Mouse (Mus musculus): ENCODE data around the gene Mrgbp. TPM values are rescaled to one million over a fixed set of nuclear protein-coding genes. Genes with fewer than 3 reads are reported as not detected.

Gene Mrgbp
- total RNA-seq (2021) = 10 to 100 TPM; 15.9 to 20.9 TPM
- long read RNA-seq, experiment 1, partial matches to known transcripts = 0 of 9 reads
- long read RNA-seq, experiment 1, other reads (novel, unspliced or antisense) = 6 of 9 reads
- long read RNA-seq, experiment 2, transcript Mrgbp-205 (4 exons, 1,825 nt) = major isoform, 5 of 20 reads
- long read RNA-seq, experiment 2, partial matches to known transcripts = 0 of 20 reads
- long read RNA-seq, experiment 2, other reads (novel, unspliced or antisense) = 8 of 20 reads

- intact Hi-C loops (cut with DNase I) = loop anchor here (2.0 to 5.0 kb wide), 3 partner anchors 76 to 306 kb away; no protein-coding TSS in a partner anchor
- no peak for DNase-seq (ENCODE audit: low spot score in 2 of 2)
Measured at GRCm38 (mm10) chr2:180581002-180581401, at the start of gene Mrgbp. Gene Mrgbp (plus strand): TSS chr2:180581304.

DNA sequence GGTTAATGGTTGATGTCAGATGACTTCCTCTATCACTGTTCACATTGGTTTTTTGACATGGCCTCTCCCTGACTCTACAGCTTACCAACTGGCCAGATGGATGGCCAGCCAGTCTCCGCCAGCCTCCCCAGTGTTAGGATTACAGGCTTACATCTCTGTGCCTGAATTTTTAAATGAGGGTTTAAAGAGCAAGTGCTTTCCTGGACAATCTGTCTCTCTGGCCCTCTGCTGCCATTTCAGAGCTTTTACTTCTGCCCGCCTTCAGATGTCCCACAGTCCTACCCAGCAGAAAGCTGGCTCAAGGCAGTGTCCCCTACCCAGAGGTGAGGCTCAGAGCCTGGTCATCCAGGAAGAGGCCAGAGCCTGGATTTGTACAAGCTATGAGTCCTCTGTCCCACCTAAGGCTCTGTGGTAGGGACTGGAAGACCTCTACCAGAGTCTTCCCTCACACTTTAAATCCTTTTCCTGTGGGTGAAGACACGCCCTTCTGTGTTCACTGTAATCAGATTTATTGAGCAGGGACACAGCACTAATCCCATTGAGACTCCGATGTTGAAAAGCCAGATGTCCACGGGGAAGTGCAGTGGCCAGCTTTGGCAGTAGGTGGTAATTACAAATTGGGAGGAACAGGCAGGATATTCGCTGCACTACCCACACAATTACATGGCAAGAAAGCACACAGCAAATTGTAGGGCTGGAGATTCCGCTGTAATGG, 49.3 kb upstream of the Mrgbp start:
- no peak for DNase-seq (ENCODE audit: low spot score in 2 of 2)
- intact Hi-C loops (cut with DNase I) = no loop called here

DNA sequence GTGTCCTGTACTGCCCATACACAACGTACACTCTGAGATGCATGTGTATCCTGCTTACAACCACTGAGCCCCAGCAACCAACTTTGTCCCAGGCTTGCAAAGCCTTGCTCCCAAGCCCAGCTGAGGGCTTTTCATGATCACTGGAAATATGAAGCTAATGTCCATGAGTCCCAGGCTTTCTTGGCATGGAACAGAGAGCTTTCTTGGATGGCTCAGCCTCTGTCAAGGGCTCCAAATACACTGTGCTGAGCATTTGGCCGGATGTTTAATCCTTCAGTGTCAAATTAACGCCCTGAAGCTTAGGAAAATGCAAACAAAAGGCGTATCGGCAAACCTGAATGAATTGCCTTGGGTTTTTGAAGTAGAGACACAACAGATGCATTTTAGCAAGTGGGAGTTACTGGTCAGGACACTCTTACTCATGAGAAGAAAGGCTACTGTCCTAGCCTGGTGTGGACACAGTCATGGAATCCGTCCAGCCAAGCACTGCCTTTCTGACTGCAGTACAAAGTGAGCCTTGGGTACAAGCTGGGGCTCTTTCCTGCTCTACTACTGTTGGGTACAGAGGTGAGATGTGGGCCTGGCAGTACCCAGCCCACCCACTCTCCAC, 48.6 kb upstream of the Mrgbp start:
- DNase-seq (ENCODE audit: low spot score in 2 of 2) = no peak
- intact Hi-C loops (cut with DNase I) = no loop called here

DNA sequence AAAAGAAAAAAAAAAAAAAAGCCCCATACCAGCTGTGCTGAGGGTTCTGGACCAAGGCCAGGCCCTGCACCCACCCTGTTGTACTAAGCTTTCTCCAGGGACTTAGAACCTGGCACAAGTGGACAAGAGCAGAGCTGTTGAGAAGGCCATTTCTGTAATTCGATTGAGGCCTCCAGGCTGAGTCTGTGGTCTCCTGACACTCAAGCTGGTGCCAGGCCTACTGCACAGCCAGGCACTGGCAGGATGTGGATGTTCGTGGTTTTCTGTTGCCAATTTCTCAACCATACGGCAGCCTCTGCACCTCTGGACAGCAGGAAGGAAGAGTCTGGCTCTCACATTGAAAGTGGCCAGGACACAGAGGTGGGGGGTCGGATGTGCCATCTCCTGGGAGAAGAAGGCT, 47.9 kb upstream of the Mrgbp start:
- DNase-seq (ENCODE audit: low spot score in 2 of 2) = no peak
- intact Hi-C loops (cut with DNase I) = no loop called here

DNA sequence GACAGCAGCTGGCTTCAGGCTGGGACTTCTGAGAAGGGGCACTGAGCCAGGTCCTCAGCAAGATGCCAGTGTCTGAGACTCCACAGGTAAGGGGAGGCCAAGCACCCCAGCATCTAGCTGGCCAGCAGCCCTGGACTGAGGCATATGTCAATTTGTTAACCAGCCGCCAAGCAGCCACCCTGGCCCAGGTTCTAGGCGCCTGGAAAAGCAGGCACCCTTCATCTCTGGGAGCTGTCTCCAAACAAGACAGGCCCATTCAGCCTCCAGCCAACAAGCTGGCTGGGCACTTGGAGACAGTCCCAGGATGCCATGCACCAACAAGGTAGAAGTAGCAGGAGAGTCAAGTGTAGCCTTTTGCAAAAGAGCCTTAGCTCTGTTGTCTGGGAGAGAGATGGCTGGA, 37.4 kb upstream of the Mrgbp start:
- intact Hi-C loops (cut with DNase I) = no loop called here
- no peak for DNase-seq (ENCODE audit: low spot score in 2 of 2)

- intact Hi-C loops (cut with DNase I) = no loop called here
Measured at GRCm38 (mm10) chr2:180545046-180545445, 36.1 kb upstream of the Mrgbp start.

DNA sequence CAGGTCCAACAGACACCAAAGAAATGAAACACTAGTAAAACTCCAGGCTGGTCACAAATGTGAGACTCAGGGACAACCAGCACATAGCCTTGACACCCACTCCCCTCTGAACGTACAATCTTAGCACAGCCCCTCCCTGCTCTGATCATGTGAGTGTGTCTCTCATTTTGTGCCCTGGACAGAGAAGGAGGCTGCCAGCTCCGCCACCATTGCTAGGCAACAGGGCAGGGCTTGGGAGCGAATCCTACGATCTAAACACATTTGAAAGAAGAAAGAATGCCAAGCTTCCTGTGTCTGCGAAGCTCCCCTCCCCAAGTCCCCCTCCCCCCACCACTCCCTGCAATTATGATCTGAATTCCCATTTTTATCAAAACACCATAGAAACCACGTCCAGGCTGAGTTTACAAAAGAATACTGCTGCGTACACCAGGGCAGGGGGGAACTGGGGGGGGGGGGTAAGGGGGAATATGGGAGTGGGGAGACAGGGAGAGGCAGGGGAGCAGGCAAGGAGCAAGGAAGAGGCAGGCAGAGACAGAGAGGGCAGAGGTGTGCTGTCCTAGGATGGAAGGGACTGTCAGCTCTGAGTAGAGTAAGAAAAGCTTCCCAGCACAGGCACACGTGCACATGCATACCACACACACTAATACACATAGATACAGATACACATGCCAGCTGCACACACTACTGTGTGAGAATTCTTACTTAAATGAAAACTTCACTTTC, 33.6 kb upstream of the Mrgbp start:
- peak in 1 of 2 experiments; percentile 52 for DNase-seq (ENCODE audit: low spot score in 2 of 2)
- intact Hi-C loops (cut with DNase I) = no loop called here

More at GRCm38 (mm10) chr2:180545046-180545445, 36.1 kb upstream of the Mrgbp start:
- no peak for DNase-seq (ENCODE audit: low spot score in 2 of 2)

DNA sequence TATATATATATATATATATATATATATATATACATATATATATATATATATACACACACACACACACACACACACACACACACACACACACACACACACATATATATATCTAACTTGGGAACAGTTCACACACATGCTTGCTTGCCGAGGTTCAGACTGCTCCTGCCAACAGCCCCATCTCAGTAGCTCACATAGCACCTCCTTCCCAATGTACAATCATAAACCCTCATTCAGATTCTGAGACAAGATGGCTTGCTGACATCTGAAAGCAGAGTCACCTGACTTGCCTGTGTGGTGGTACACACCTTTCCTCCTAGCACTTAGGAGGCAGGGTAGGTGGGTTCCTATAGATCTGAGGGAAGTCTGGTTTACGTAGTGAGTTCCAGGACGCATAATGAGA, 28.8 kb upstream of the Mrgbp start:
- intact Hi-C loops (cut with DNase I) = no loop called here
- DNase-seq (ENCODE audit: low spot score in 2 of 2) = peak in 1 of 2 experiments; percentile 53

DNA sequence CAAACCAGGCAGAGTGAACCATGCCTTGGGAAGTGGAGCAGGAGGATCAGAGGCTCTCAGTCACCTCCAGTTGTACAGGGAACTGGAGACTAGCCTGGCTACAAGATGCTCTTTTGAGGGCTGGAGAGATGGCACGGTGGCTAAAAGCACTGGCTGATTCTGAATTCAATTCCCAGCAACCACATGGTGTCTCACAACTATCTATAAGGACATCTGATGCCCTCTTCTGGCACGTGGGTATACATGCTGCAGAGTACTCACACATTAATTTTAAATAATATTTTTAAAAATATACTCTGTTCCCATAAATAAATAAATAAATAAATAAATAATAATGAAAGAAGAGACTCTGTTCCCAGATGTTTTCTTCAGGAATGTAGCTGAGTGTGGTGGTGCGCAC, 25.9 kb upstream of the Mrgbp start:
- intact Hi-C loops (cut with DNase I) = loop anchor here (5.0 kb wide), 1 partner anchor 83 kb away; no protein-coding TSS in a partner anchor

GRCm38 (mm10) chr2:180556470-180556869, 24.6 kb upstream of the Mrgbp start:
- no peak for DNase-seq (ENCODE audit: low spot score in 2 of 2)
- intact Hi-C loops (cut with DNase I) = loop anchor here (5.0 kb wide), 1 partner anchor 84 kb away; no protein-coding TSS in a partner anchor

More for the DNA sequence above, 25.9 kb upstream of the Mrgbp start:
- no peak for DNase-seq (ENCODE audit: low spot score in 2 of 2)

GRCm38 (mm10) chr2:180560245-180560644, 20.9 kb upstream of the Mrgbp start:
- DNase-seq (ENCODE audit: low spot score in 2 of 2) = no peak
- intact Hi-C loops (cut with DNase I) = no loop called here

GRCm38 (mm10) chr2:180562146-180562545, 19.0 kb upstream of the Mrgbp start:
- no peak for DNase-seq (ENCODE audit: low spot score in 2 of 2)
- intact Hi-C loops (cut with DNase I) = no loop called here

DNA sequence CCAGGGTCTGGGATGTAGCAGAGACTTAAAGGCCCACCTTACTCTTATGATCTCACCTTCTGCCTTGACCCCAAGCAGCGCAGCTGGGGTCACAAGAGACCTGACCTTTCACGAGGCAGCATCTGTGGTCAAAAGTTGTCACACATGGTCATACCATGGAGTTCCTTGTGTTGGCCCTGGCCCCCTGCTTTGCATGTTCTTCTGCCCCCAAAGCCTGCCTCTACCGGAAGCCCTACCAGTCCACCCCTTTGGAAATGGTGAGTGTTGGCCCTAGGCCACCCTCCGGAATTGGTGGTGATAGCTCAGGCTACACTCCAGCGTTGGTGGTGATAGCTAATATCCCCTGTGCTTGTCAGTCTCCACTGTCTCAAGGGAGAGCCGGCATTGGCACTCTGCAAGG, 17.8 kb upstream of the Mrgbp start:
- intact Hi-C loops (cut with DNase I) = no loop called here
- DNase-seq (ENCODE audit: low spot score in 2 of 2) = no peak

DNA sequence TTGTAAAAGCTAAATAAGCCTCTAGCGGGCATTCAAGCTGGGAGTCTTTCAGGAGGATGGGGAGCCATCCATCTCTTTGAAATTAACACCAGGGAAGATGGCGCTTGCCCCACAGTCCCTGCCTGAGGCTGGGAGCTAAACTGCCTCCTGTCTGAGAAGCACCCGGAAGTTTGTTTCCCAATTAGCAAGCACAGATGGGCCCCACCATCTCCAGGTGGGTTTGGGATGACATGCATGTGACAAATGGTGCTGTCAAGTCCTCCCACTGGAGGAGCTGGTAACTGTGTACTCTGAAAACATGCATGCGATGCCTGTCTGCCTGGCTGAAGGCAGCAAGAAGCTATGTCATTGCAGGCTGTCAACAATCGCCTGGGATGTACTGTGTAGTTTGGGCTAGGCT, 17.3 kb upstream of the Mrgbp start:
- no peak for DNase-seq (ENCODE audit: low spot score in 2 of 2)
- intact Hi-C loops (cut with DNase I) = no loop called here

GRCm38 (mm10) chr2:180566240-180566913, 14.7 kb upstream of the Mrgbp start:
- intact Hi-C loops (cut with DNase I) = no loop called here
- DNase-seq (ENCODE audit: low spot score in 2 of 2) = no peak

DNA sequence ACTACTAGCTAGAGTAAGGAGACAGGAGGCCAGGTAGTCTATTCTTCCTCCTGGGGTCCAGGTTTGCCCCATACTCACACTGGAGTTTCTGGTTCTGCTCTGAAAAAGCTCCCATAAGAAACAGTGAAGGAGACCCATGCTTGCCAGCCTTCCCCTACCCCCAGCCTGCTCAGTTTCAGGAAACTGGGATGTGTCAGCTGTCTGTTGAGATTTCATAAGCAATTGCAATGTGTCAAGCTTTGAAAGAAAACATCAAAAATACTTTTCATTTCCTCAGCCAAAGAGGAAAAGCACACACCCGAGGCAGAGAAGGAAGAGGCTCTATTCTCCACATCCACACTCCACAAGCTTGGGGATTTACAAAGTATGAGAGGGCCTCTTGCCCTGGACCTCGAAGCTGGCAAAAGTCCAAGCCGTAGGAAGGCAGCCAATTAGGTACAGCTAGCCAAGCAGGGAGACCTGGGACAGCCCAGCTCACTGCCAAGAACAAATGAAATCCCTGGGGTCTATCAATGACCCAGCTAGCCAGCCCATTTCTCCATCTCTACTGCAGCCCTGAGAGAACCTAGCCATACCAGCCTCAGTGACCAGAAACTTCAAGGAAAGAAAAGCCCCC, 12.0 kb upstream of the Mrgbp start:
- intact Hi-C loops (cut with DNase I) = no loop called here
- peak in 1 of 2 experiments; percentile 36 for DNase-seq (ENCODE audit: low spot score in 2 of 2)

DNA sequence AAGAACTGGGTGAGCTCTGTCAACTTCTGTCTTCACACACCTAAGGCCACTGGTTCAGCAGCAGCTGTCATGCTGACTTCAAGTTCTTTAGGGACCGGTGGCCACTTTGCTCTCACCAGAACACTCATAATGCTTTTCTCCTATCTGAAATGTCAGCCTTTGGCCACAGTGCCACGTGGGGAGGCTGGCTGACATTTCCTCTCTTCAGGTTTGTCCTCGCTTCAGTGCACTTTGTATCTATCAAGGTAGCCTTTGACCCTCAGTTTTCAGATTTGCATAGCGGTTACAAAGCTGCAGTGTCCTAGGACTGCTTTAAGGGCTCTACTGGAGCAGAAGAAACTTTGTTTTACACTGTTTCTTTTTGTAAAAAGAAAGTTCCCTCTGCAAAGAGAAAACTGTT, 4.6 kb upstream of the Mrgbp start:
- intact Hi-C loops (cut with DNase I) = loop anchor here (5.0 kb wide), 1 partner anchor 219 kb away; no protein-coding TSS in a partner anchor
- no peak for DNase-seq (ENCODE audit: low spot score in 2 of 2)

- peak; percentile 62 to 81 for DNase-seq (ENCODE audit: low spot score in 2 of 2)
- intact Hi-C loops (cut with DNase I) = loop anchor here (1.0 to 5.0 kb wide), 2 partner anchors 106 to 221 kb away; no protein-coding TSS in a partner anchor
Measured at GRCm38 (mm10) chr2:180578686-180579085, 2.4 kb upstream of the Mrgbp start.
